In the genomic region with DNA sequence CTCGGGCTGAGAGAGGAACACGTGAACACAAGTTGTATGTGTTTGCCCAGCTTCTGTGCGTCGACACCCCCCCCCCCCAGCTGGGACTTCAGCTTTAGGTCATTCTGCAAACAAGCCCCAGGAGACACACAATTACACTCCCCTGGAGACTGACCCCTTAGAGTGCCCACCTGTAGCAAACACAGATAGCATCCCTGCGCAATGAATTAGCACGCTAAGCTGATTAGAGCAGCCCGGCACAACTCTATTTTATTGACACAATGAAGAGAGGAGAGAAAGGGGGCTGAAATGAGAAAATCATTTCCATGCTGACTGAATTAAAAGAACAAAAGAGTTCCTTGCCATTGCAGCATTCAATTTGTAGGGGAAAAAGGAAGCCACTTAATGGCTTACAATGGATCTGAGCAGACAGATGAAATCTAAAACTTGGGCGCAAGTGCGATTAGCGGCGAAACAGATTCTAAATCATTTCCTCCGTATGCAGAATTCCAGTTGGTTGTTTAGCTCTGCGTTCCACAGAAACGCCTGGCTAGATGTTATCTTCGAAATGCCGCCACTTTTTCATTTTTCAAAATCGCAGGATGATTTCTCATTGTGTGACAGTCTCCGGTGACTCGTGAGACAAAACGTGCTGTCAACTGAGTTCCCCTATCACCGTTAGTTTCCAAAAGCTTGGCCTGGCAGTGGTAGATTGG, we compare ENCODE assay signal across 8 mouse cellular contexts.
DNase-seq lines count a peak whose midpoint lies in the region; ATAC-seq and TF ChIP-seq lines count a peak whose summit lies in the region.

No protein-coding gene starts in this region.

- H3K36me3 ChIP-seq in heart, embryonic 13.5 days = no peaks in the 10 kb centered on the region
- no peaks in the 10 kb centered on the region for H3K36me3 ChIP-seq in forebrain, embryonic 10.5 days (replicated peaks)
- H3K36me3 ChIP-seq in intestine, postnatal 0 days (ENCODE audit: control insufficient read depth, insufficient read depth) = no peaks in the 10 kb centered on the region
- no peaks in the 10 kb centered on the region for H3K36me3 ChIP-seq in midbrain, postnatal 0 days (ENCODE audit: insufficient read depth, low read length)

- peaks cover 16% of the 10 kb centered on the region for H3K4me1 ChIP-seq in heart, embryonic 13.5 days
- peaks cover 78% of the 10 kb centered on the region for H3K4me1 ChIP-seq in forebrain, embryonic 10.5 days
- H3K4me1 ChIP-seq in intestine, postnatal 0 days (replicated peaks; ENCODE audit: control insufficient read depth, insufficient read depth, low read length) = no peaks in the 10 kb centered on the region
- H3K4me1 ChIP-seq in midbrain, postnatal 0 days (ENCODE audit: insufficient read depth, low read length) = no peaks in the 10 kb centered on the region

- WGBS in heart, embryonic 13.5 days = 14% methylated on average over 21 of the region's 21 CpGs
- WGBS in forebrain, embryonic 10.5 days = 2% methylated on average over 21 of the region's 21 CpGs
- 17% methylated on average over 21 of the region's 21 CpGs for WGBS in intestine, postnatal 0 days
- under 1% methylated on average over 21 of the region's 21 CpGs for WGBS in midbrain, postnatal 0 days

- peak overlapping the region; percentile 46 for H3K4me3 ChIP-seq in heart, embryonic 13.5 days
- peak overlapping the region; percentile 47 for H3K4me3 ChIP-seq in forebrain, embryonic 10.5 days
- peak overlapping the region; percentile 12; the same call in 1 of the 2 replicates for H3K4me3 ChIP-seq in intestine, postnatal 0 days (ENCODE audit: low read depth, low read length)
- H3K4me3 ChIP-seq in midbrain, postnatal 0 days (ENCODE audit: low read depth, low read length) = peak overlapping the region; percentile 21

- ATAC-seq in heart, embryonic 13.5 days (ENCODE audit: extremely low read depth, insufficient number of reproducible peaks, low FRiP score, low TSS enrichment) = no peak
- no peak for ATAC-seq in intestine, postnatal 0 days
- no peak for ATAC-seq in midbrain, postnatal 0 days (ENCODE audit: low FRiP score)
- no peak for ATAC-seq in activated CD4-positive, CD25-positive, alpha-beta regulatory T cell, adult 4 months

- H3K27me3 ChIP-seq in heart, embryonic 13.5 days (replicated peaks) = no peaks in the 10 kb centered on the region
- peaks cover 52% of the 10 kb centered on the region for H3K27me3 ChIP-seq in forebrain, embryonic 10.5 days (ENCODE audit: poor library complexity, severe bottlenecking)
- H3K27me3 ChIP-seq in intestine, postnatal 0 days (replicated peaks; ENCODE audit: control insufficient read depth, insufficient read depth, low read length) = no peaks in the 10 kb centered on the region
- peaks cover 27% of the 10 kb centered on the region for H3K27me3 ChIP-seq in midbrain, postnatal 0 days (ENCODE audit: insufficient read depth, low read length)

- DNase-seq in heart, postnatal 4 days = no peak
- peak; percentile 66 for DNase-seq in forebrain, embryonic 10.5 days (ENCODE audit: extremely low spot score, low spot score)
- DNase-seq in midbrain, postnatal 0 days (ENCODE audit: low spot score) = peak; percentile 24
- no peak for DNase-seq in cerebellum, adult 8-10 months
- no peak for DNase-seq in adrenal gland, postnatal 25 days

- no peak overlapping the region for H3K27ac ChIP-seq in heart, embryonic 13.5 days (replicated peaks)
- H3K27ac ChIP-seq in forebrain, embryonic 10.5 days = peak overlapping the region; percentile 78
- no peak overlapping the region for H3K27ac ChIP-seq in intestine, postnatal 0 days (ENCODE audit: low read depth, low read length)
- H3K27ac ChIP-seq in midbrain, postnatal 0 days (ENCODE audit: low read depth, low read length) = no peak overlapping the region

- no peak for TF ChIP-seq CTCF in intestine, postnatal 0 days (IDR thresholded peaks at IDR 0.05; ENCODE audit: low read depth)
- no peak for TF ChIP-seq CTCF in midbrain, postnatal 0 days (IDR thresholded peaks at IDR 0.05)

- H3K9ac ChIP-seq in heart, embryonic 13.5 days = peak overlapping the region; percentile 74
- H3K9ac ChIP-seq in intestine, postnatal 0 days (ENCODE audit: low read depth, low read length) = no peak overlapping the region
- no peak overlapping the region for H3K9ac ChIP-seq in midbrain, postnatal 0 days (replicated peaks; ENCODE audit: low read length, poor library complexity, severe bottlenecking)

- H3K9me3 ChIP-seq in heart, embryonic 13.5 days = no peaks in the 10 kb centered on the region
- no peaks in the 10 kb centered on the region for H3K9me3 ChIP-seq in forebrain, embryonic 10.5 days
- no peaks in the 10 kb centered on the region for H3K9me3 ChIP-seq in intestine, postnatal 0 days (ENCODE audit: control insufficient read depth)
- H3K9me3 ChIP-seq in midbrain, postnatal 0 days (ENCODE audit: low read length) = no peaks in the 10 kb centered on the region

- H3K4me2 ChIP-seq in heart, embryonic 13.5 days = peak overlapping the region; percentile 74
- H3K4me2 ChIP-seq in intestine, postnatal 0 days (replicated peaks; ENCODE audit: low read depth) = peak overlapping the region; percentile 35
- peak overlapping the region; percentile 45 for H3K4me2 ChIP-seq in midbrain, postnatal 0 days (ENCODE audit: low read depth, low read length, poor library complexity, severe bottlenecking)

Comparison
In these comparisons a context has a peak if more than half of its experiments do, and no peak if none do; other contexts are left out.
1. DNase-seq: peak in forebrain, embryonic 10.5 days (single experiment) and midbrain, postnatal 0 days (single experiment); none in heart, postnatal 4 days (single experiment), cerebellum, adult 8-10 months (single experiment) and adrenal gland, postnatal 25 days (single experiment).
2. Peak in every context shown above with its lines, with median percentiles within 50 percentile points of each other: H3K4me2 ChIP-seq and H3K4me3 ChIP-seq.